Mouse (Mus musculus) ovary, adult 2 months (tissue): Measurements from ENCODE around the gene Alas2. TPM values are rescaled to one million over a fixed set of nuclear protein-coding genes. Genes with fewer than 3 reads are reported as not detected.

Experiments used
- polyA plus RNA-seq: library from polyadenylated mRNA; depleted of rRNA; stranded (reverse); fragments of >200 nt; gene quantifications from 2 replicates; pipeline ENCODE4 v1.2.3, GENCODE M21; 2012; rRNA removed

Alas2 gene
- 2.6 and 3.6 TPM in 2 replicates for polyA plus RNA-seq

DNA sequence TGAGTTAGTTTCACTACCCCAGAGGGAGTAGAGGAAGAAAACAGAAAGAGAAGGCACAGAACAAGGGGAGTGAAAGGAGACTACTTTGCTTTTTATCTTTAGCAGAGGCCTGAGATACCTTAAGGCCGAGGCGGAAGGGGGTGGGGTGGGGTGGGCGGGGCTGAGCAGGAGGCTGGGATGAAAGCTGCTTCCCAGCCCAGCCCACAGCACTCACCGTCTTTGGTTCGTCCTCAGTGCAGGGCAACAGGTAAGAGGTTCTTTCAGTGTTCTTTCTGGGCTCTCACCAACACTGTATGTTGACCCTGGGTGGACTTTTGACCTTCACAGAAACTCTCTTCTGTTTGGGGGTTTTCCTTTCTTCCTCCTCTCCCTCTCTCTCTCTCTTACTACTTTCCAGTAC is at the start of gene Alas2:
Gene Alas2 (plus strand): TSS at position 137 of the 400 bp plus-strand sequence.

DNA sequence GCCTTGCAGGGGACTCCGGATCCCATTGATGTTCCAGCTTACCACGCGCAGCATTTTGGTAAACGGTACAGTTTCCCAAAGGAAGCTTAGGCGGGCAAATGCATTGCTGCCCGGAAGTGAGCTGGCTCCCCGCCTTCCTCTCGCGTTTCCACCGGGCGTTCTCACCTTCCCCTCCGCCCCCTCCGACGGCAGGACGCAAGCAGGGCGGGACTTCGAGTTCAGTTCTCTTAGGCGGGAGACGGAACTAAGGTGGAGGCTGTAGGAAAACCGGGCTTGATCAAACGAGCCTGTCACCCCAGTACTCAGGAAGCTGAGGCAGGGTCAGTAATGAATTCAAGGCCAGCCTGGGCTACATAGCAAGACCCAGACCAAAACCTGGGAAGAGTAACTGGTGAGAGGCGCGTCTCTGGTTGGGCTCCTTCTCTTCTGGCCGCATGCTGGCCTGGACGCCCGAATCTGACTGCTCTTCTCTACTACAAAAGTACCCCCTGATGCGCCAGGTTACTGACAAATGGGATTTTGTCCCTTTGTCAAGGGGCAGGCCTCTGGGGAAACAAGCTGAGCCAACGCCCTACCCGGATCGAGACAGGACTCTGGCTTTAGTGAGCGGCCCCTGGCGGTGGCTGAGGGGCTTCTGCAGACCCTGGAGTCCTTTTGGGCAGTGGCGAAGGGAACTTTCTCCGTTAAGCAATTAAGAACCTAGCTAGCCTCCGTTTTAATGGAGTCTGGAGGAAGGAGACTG is 41.0 kb downstream of the Alas2 start, which contains the start of gene Pfkfb1:
Gene Pfkfb1 (plus strand): TSS at position 207 of the 742 bp plus-strand sequence.

DNA sequence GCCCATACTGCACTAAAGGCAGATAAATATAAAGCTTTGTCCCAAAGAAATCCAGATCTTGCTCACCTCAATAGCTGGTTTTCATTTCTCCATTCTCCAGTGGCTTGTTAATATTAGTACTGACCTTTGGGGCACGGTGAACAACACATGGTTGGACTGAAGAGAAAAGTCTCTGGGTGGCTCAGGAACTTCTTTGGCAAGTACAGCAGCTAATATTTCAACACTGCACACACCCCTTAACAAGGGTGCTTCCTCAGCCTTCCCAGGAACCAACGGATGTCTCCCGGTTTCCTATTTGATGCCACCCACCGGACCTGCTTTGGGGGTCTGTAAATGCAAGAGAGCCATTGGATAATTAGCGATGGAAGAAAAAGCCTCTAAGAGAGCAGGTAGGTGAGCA is 42.5 kb downstream of the Alas2 start, which contains the start of gene Apex2:
Gene Apex2 (minus strand): TSS at position 173 of the 400 bp plus-strand sequence.

Other genes starting within 250 kb of the Alas2 start
- gene Tmem29, start 88.2 kb upstream of the Alas2 start, polyA plus RNA-seq = 2.5 and 2.9 TPM in 2 replicates
- 5.1 and 5.2 TPM in 2 replicates for gene Pfkfb1, start 40.9 kb downstream of the Alas2 start, polyA plus RNA-seq
- gene Apex2, start 42.5 kb downstream of the Alas2 start, polyA plus RNA-seq = 13.7 and 14.0 TPM in 2 replicates
- gene Tro, start 110.2 kb downstream of the Alas2 start, polyA plus RNA-seq = 12.9 and 14.1 TPM in 2 replicates